Mouse (Mus musculus) heart, postnatal 0 days (tissue): ENCODE measurements around the gene Tssk6.

Experiments
- CTCF ChIP-seq: IDR thresholded peaks from 2 replicates; pipeline ENCODE4 v1.5.1; 2016; ENCODE audit warnings: antibody characterized with exemption, control low read depth, low read depth
- EP300 ChIP-seq: IDR thresholded peaks from 2 replicates; pipeline ENCODE4 v1.6.1; 2016; ENCODE audit warnings: antibody characterized with exemption, low read depth

DNA sequence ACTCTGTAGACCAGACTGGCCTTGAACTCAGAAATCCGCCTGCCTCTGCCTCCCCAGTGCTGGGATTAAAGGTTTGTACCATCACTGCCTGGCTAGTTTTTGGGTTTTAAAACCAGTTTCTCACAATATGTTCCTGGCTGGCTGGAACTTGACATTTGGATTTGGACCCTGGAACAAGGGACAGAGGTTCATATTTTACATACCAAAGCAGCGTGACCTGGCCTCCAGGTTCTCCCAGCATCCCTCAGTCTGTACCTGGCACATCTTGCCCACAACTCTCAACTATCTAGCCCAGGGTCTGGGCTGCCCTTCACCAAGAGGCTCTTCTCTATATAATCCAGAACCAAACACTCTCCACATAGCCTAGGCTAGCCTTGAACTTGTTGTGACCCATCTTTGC, 2.1 kb upstream of the Tssk6 start:
- TF ChIP-seq CTCF (no peak), EP300 (no peak)
